Mouse (Mus musculus) MEL (cell line): Measurements from ENCODE around the gene Erbb4. TPM values are rescaled to one million over a fixed set of nuclear protein-coding genes. Genes with fewer than 3 reads are reported as not detected.

Source experiments
- DNase-seq: peaks from one replicate; pipeline ENCODE4 v3.0.0; 2011; ENCODE audit warnings: low read depth, low spot score
- H3K27ac ChIP-seq: 2 replicates; pipeline ENCODE4 v1.5.1; 2012; ENCODE audit warnings: low read depth, mild to moderate bottlenecking, control low read depth, low read length, moderate library complexity; ENCODE audit not compliant: control insufficient read depth
- H3K27me3 ChIP-seq, 2 experiments: fragments of 150-350 bp in 1 of 2; sonication (generic) in 1 of 2; 2 replicates each; pipeline ENCODE4 v1.6.1; 2012; ENCODE audit warnings: low read length in 2 of 2, mild to moderate bottlenecking in 2 of 2, improper control_type of control experiment in 1 of 2, moderate library complexity in 1 of 2; ENCODE audit not compliant: insufficient read depth in 2 of 2, control insufficient read depth in 1 of 2
- H3K36me3 ChIP-seq, 2 experiments: 2 replicates each; pipeline ENCODE4 v1.6.1; 2012 to 2014; ENCODE audit warnings: low read length in 2 of 2, improper control_type of control experiment in 1 of 2, inconsistent platforms in 1 of 2, mild to moderate bottlenecking in 1 of 2; ENCODE audit not compliant: insufficient read depth in 2 of 2, control insufficient read depth in 1 of 2
- H3K4me1 ChIP-seq, 2 experiments: fragments of 150-350 bp in 1 of 2; sonication (generic) in 1 of 2; 2 replicates each; pipeline ENCODE4 v1.6.1; 2012; ENCODE audit warnings: low read length in 2 of 2, improper control_type of control experiment in 1 of 2, mild to moderate bottlenecking in 1 of 2; ENCODE audit not compliant: insufficient read depth in 2 of 2, control insufficient read depth in 1 of 2
- H3K4me3 ChIP-seq, 2 experiments: fragments of 150-350 bp in 1 of 2; sonication (generic) in 1 of 2; 2 replicates each; pipeline ENCODE4 v1.5.1; 2012; ENCODE audit warnings: low read depth in 2 of 2, low read length in 2 of 2, mild to moderate bottlenecking in 2 of 2, moderate library complexity in 2 of 2, control low read depth in 1 of 2, improper control_type of control experiment in 1 of 2; ENCODE audit not compliant: control insufficient read depth in 1 of 2, insufficient read depth in 1 of 2
- H3K79me2 ChIP-seq: 2 replicates; pipeline ENCODE4 v1.6.1; 2012; ENCODE audit warnings: mild to moderate bottlenecking, low read length, moderate library complexity; ENCODE audit not compliant: control insufficient read depth, poor library complexity, insufficient read depth
- H3K9ac ChIP-seq: 2 replicates; pipeline ENCODE4 v1.6.1; 2012; ENCODE audit warnings: low read depth, mild to moderate bottlenecking, control low read depth, low read length, moderate library complexity; ENCODE audit not compliant: control insufficient read depth, poor library complexity, severe bottlenecking
- H3K9me3 ChIP-seq: fragments of 150-350 bp; sonication (generic); replicated peaks from 2 replicates; pipeline ENCODE4 v1.6.1; 2012; ENCODE audit warnings: mild to moderate bottlenecking, low read length, improper control_type of control experiment, moderate library complexity; ENCODE audit not compliant: insufficient read depth
- CHD1 ChIP-seq: IDR thresholded peaks from 2 replicates; pipeline ENCODE4 v1.6.1; 2012; ENCODE audit warnings: low read depth, mild to moderate bottlenecking, inconsistent platforms, low read length, improper control_type of control experiment
- CHD2 ChIP-seq: IDR thresholded peaks from 2 replicates; pipeline ENCODE4 v1.6.1; 2011; ENCODE audit warnings: low read length, improper control_type of control experiment
- CTCF ChIP-seq, 3 experiments: IDR thresholded peaks in 2 of 3; conservative IDR thresholded peaks in 1 of 3; 2 replicates each; pipeline ENCODE4 v1.5.1; 2011 to 2012; ENCODE audit warnings: low read length in 3 of 3, low read depth in 2 of 3, mild to moderate bottlenecking in 2 of 3, improper control_type of control experiment in 1 of 3, inconsistent platforms in 1 of 3, mixed read lengths in 1 of 3, moderate library complexity in 1 of 3; ENCODE audit not compliant: control insufficient read depth in 1 of 3, insufficient read depth in 1 of 3, poor library complexity in 1 of 3, severe bottlenecking in 1 of 3
- E2F4 ChIP-seq: IDR thresholded peaks from 2 replicates; pipeline ENCODE4 v1.6.1; 2011; ENCODE audit warnings: low read depth, low read length, improper control_type of control experiment, borderline replicate concordance
- ELF1 ChIP-seq: IDR thresholded peaks from 2 replicates; pipeline ENCODE4 v1.6.1; 2014; ENCODE audit warnings: low read depth, mild to moderate bottlenecking, inconsistent platforms, low read length, improper control_type of control experiment, moderate library complexity
- GABPA ChIP-seq: IDR thresholded peaks from 2 replicates; pipeline ENCODE4 v1.6.1; 2012; ENCODE audit warnings: low read depth, mild to moderate bottlenecking, inconsistent platforms, low read length, improper control_type of control experiment, moderate library complexity
- HCFC1 ChIP-seq: IDR thresholded peaks from 2 replicates; pipeline ENCODE4 v1.6.1; 2012; ENCODE audit warnings: low read depth, mild to moderate bottlenecking, inconsistent platforms, low read length, improper control_type of control experiment, moderate library complexity
- KAT2A ChIP-seq: conservative IDR thresholded peaks from 2 replicates; pipeline ENCODE4 v1.6.1; 2012; ENCODE audit warnings: low read depth, low read length, improper control_type of control experiment, inconsistent platforms
- MAFK ChIP-seq: IDR thresholded peaks from 2 replicates; pipeline ENCODE4 v1.6.1; 2011; ENCODE audit warnings: low read depth, mild to moderate bottlenecking, low read length, improper control_type of control experiment, borderline replicate concordance
- MAZ ChIP-seq: IDR thresholded peaks from 2 replicates; pipeline ENCODE4 v1.6.1; 2012; ENCODE audit warnings: low read depth, mild to moderate bottlenecking, inconsistent platforms, low read length, improper control_type of control experiment
- MYB ChIP-seq: IDR thresholded peaks from 2 replicates; pipeline ENCODE4 v1.6.1; 2011; ENCODE audit warnings: mild to moderate bottlenecking, low read depth, low read length, improper control_type of control experiment
- MYC ChIP-seq: IDR thresholded peaks from 2 replicates; pipeline ENCODE4 v1.6.1; 2011; ENCODE audit warnings: low read depth, mild to moderate bottlenecking, low read length, improper control_type of control experiment, moderate library complexity
- NRF1 ChIP-seq: IDR thresholded peaks from 2 replicates; pipeline ENCODE4 v1.6.1; 2014; ENCODE audit warnings: low read depth, mild to moderate bottlenecking, inconsistent platforms, low read length, improper control_type of control experiment, moderate library complexity; ENCODE audit not compliant: poor library complexity, insufficient read depth, severe bottlenecking
- POLR2A ChIP-seq, 2 experiments: IDR thresholded peaks; 2 replicates each; pipeline ENCODE4 v1.6.1; 2011 to 2012; ENCODE audit warnings: low read length in 2 of 2, mild to moderate bottlenecking in 2 of 2, control low read depth in 1 of 2, improper control_type of control experiment in 1 of 2, low read depth in 1 of 2, moderate library complexity in 1 of 2; ENCODE audit not compliant: control insufficient read depth in 1 of 2, insufficient read depth in 1 of 2, poor library complexity in 1 of 2
- POLR2AphosphoS5 ChIP-seq: IDR thresholded peaks from 2 replicates; pipeline ENCODE4 v1.6.1; 2012; ENCODE audit warnings: low read depth, borderline replicate concordance, mild to moderate bottlenecking, inconsistent platforms, low read length, moderate library complexity, mixed read lengths
- RAD21 ChIP-seq: IDR thresholded peaks from 2 replicates; pipeline ENCODE4 v1.6.1; 2011; ENCODE audit warnings: mild to moderate bottlenecking, low read depth, low read length, improper control_type of control experiment
- SIN3A ChIP-seq: IDR thresholded peaks from 2 replicates; pipeline ENCODE4 v1.6.1; 2012; ENCODE audit warnings: low read length, improper control_type of control experiment, inconsistent platforms
- SMC3 ChIP-seq: IDR thresholded peaks from 2 replicates; pipeline ENCODE4 v1.6.1; 2011; ENCODE audit warnings: low read depth, low read length, improper control_type of control experiment
- TCF12 ChIP-seq: IDR thresholded peaks from 2 replicates; pipeline ENCODE4 v1.6.1; 2014; ENCODE audit warnings: low read depth, mild to moderate bottlenecking, inconsistent platforms, low read length, improper control_type of control experiment, moderate library complexity
- UBTF ChIP-seq: IDR thresholded peaks from 2 replicates; pipeline ENCODE4 v1.6.1; 2012; ENCODE audit warnings: low read depth, mild to moderate bottlenecking, inconsistent platforms, low read length, improper control_type of control experiment, moderate library complexity, borderline replicate concordance; ENCODE audit not compliant: insufficient read depth
- USF2 ChIP-seq, 2 experiments: IDR thresholded peaks; 2 replicates each; pipeline ENCODE4 v1.6.1; 2011 to 2012; ENCODE audit warnings: improper control_type of control experiment in 2 of 2, low read length in 2 of 2, borderline replicate concordance in 1 of 2, inconsistent platforms in 1 of 2, low read depth in 1 of 2, mild to moderate bottlenecking in 1 of 2; ENCODE audit not compliant: insufficient read depth in 1 of 2
- ZC3H11A ChIP-seq: IDR thresholded peaks from 2 replicates; pipeline ENCODE4 v1.6.1; 2012; ENCODE audit warnings: low read depth, mild to moderate bottlenecking, inconsistent platforms, low read length, improper control_type of control experiment
- ZKSCAN1 ChIP-seq: IDR thresholded peaks from 2 replicates; pipeline ENCODE4 v1.6.1; 2012; ENCODE audit warnings: low read depth, mild to moderate bottlenecking, inconsistent platforms, low read length, improper control_type of control experiment, moderate library complexity
- ZMIZ1 ChIP-seq: IDR thresholded peaks from 2 replicates; pipeline ENCODE4 v1.6.1; 2012; ENCODE audit warnings: low read depth, mild to moderate bottlenecking, inconsistent platforms, low read length, improper control_type of control experiment, moderate library complexity
- ZNF384 ChIP-seq: IDR thresholded peaks from 2 replicates; pipeline ENCODE4 v1.6.1; 2012; ENCODE audit warnings: low read depth, mild to moderate bottlenecking, inconsistent platforms, low read length, improper control_type of control experiment
- polyA plus RNA-seq, 2 experiments: library from polyadenylated mRNA; stranded (reverse) in 1 of 2; unstranded in 1 of 2; fragments of >175 nt in 1 of 2; fragments of >200 nt in 1 of 2; gene quantifications; 2 replicates each; pipeline versions ENCODE4 v1.2.1 to v1.2.4; 2012; ENCODE audit warnings: low replicate concordance in 2 of 2, low read depth in 1 of 2; ENCODE audit not compliant: insufficient read length in 2 of 2, insufficient read depth in 1 of 2, missing spikeins in 1 of 2
- total RNA-seq: library from RNA; depleted of rRNA; stranded (reverse); fragments of 300-350 nt; gene quantifications from 2 replicates; pipeline ENCODE4 v1.2.3, GENCODE M21; 2012

Gene Erbb4
- total and polyA plus RNA-seq, 3 experiments = not detected

DNA sequence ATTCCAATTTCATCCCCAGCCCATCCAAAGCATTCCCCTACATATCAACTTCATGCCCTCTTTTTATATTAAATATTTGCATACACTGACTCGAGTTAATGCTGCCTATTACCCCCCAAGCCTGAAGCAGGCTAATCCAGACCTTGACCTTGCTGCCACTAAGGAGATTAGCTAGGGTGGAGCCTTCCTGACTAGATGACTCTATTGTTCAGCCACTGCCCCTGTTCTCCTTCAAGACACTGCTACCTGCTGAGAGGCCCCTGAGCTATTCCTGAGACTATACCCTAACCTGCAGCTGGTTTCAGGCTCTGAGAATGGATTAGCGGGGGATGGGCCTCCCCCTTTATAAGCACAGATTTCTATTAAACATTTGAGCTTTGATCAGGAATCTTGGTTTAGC, 774.1 kb downstream of the Erbb4 start:
- no peak for DNase-seq
- Histone ChIP-seq H3K27me3 (no peaks in the 10 kb centered on the region), H3K4me1 (no peaks in the 10 kb centered on the region), H3K36me3 (no peaks in the 10 kb centered on the region), H3K4me3 (no peak overlapping the region), H3K9ac (no peak overlapping the region), H3K79me2 (no peaks in the 10 kb centered on the region), H3K9me3 (no peaks in the 10 kb centered on the region), H3K27ac (no peak overlapping the region)
- TF ChIP-seq USF2 (IDR thresholded peaks at IDR 0.05; ENCODE audit: borderline replicate concordance in 1 of 2, insufficient read depth in 1 of 2, low read depth in 1 of 2, low read length in 2 of 2) = no peak
- TF ChIP-seq ZNF384 = no peak
- no peak for TF ChIP-seq UBTF
- no peak for TF ChIP-seq ZC3H11A
- no peak for TF ChIP-seq SMC3
- no peak for TF ChIP-seq ZKSCAN1
- no peak for TF ChIP-seq MYB

DNA sequence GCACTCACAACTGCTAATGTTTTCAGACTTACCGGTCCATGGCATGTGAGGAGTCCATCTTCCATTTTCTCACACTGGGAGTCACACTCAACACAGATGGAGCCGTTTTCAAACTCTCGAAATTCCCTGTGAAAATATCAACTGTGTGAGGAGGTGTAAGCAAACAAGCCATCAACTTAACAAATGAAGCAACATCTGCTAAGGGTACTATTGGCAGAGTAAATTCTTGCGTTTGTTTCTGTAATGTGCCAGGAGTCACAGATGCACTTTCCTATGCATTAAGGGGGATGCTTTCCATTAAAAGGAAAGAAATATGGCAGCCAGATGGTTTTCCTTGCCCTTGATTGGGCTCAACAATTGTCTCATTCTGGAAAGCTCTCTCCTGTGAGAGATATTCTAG, 802.0 kb downstream of the Erbb4 start:
- no peaks in the 10 kb centered on the region for H3K4me1 ChIP-seq
- no peaks in the 10 kb centered on the region for H3K27me3 ChIP-seq
- no peaks in the 10 kb centered on the region for H3K36me3 ChIP-seq
- no peaks in the 10 kb centered on the region for H3K9me3 ChIP-seq
- no peak overlapping the region for H3K4me3 ChIP-seq
- no peak for DNase-seq
- TF ChIP-seq ZC3H11A = no peak
- TF ChIP-seq MYC = no peak
- TF ChIP-seq POLR2AphosphoS5 = no peak
- no peak for TF ChIP-seq RAD21
- TF ChIP-seq CHD2 = no peak
- TF ChIP-seq CHD1 = no peak
- TF ChIP-seq SMC3 = no peak
- no peak for TF ChIP-seq TCF12
- no peak for TF ChIP-seq MAFK
- TF ChIP-seq, all 39 proteins: peak for 0
- Histone ChIP-seq H3K79me2 (no peaks in the 10 kb centered on the region), H3K9ac (no peak overlapping the region), H3K27ac (no peak overlapping the region)

DNA sequence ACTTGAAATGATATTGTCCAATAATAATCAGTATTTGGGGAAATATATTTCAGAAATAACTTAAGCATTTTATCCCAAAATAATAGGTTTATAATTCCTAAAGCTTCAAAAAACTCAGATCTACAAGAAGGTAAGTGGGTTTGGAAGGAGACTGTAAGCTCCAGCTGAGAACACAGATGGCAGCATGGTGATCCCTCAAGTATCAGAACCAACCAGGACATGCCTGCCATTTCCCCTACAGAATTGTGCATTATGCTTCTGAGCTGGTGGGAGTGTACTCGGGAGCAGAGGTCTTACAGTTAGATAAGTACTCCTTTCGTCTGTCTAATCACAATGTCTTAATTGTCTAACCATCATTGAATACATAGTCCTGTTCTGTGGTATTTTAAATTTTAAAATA, 823.4 kb downstream of the Erbb4 start:
- Histone ChIP-seq H3K27ac (no peak overlapping the region), H3K27me3 (no peaks in the 10 kb centered on the region), H3K9ac (no peak overlapping the region), H3K4me1 (no peaks in the 10 kb centered on the region), H3K36me3 (no peaks in the 10 kb centered on the region), H3K79me2 (no peaks in the 10 kb centered on the region), H3K4me3 (no peak overlapping the region), H3K9me3 (no peaks in the 10 kb centered on the region)
- DNase-seq = no peak
- no peak for TF ChIP-seq ELF1
- no peak for TF ChIP-seq ZMIZ1
- TF ChIP-seq HCFC1 = no peak
- TF ChIP-seq NRF1 = no peak
- TF ChIP-seq MAZ = no peak
- TF ChIP-seq CTCF (IDR thresholded peaks at IDR 0.05 in 2 of 3, conservative IDR thresholded peaks at IDR 0.05 in 1 of 3; ENCODE audit: control insufficient read depth in 1 of 3, insufficient read depth in 1 of 3, low read depth in 2 of 3, low read length in 3 of 3, poor library complexity in 1 of 3, severe bottlenecking in 1 of 3) = no peak
- TF ChIP-seq SIN3A = no peak
- no peak for TF ChIP-seq USF2 (IDR thresholded peaks at IDR 0.05; ENCODE audit: borderline replicate concordance in 1 of 2, insufficient read depth in 1 of 2, low read depth in 1 of 2, low read length in 2 of 2)
- TF ChIP-seq CHD2 = no peak
- TF ChIP-seq KAT2A = no peak
- TF ChIP-seq SMC3 = no peak
- TF ChIP-seq GABPA = no peak
- no peak for TF ChIP-seq E2F4
- no peak for TF ChIP-seq POLR2A (IDR thresholded peaks at IDR 0.05; ENCODE audit: control insufficient read depth in 1 of 2, insufficient read depth in 1 of 2, low read depth in 1 of 2, low read length in 2 of 2, poor library complexity in 1 of 2)
